Mouse (Mus musculus) left cerebral cortex, adult 8-10 months (tissue): Measurements from ENCODE around the gene 4833439L19Rik. TPM values are rescaled to one million over a fixed set of nuclear protein-coding genes. Genes with fewer than 3 reads are reported as not detected.
A peak's percentile ranks its signal among the peaks of the same experiment; 100 is the strongest.
"Not testable (repeated sequence)": the region's sequence is repeated elsewhere in the genome, so short reads cannot be mapped to it uniquely, and the experiment has no call there.

Source experiments
- DNase-seq, 2 experiments: peaks; one replicate each; pipeline ENCODE4 v3.0.0; 2022; ENCODE audit warnings: low spot score in 2 of 2
- total RNA-seq, 4 experiments: library from RNA; stranded (reverse); gene quantifications; 2 replicates each; pipeline ENCODE4 v1.2.4; 2022

The 4833439L19Rik gene
- total RNA-seq: 100 to 1,000 TPM; 122 to 141 (median 126) TPM

GRCm38 (mm10) chr13:54565201-54565581 is at the start of gene 4833439L19Rik:
4833439L19Rik (minus strand) TSS chr13:54565435.
- peak; percentile 86 to 89 for DNase-seq

DNA sequence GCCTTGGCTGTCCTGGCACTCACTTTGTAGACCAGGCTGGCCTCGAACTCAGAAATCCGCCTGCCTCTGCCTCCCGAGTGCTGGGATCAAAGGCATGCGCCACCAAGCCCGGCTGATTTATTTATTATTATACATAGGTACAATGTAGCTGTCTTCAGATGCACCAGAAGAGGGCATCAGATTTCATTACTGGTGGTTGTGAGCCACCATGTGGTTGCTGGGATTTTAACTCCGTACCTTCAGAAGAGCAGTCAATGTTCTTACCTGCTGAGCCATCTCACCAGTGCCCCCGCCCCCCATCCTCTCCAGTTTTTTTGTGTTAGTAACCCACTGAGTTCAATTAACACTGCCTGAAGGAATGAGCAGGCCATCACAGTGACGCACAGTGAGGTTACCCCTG is 47.9 kb upstream of the 4833439L19Rik start:
- not testable (repeated sequence) for DNase-seq

DNA sequence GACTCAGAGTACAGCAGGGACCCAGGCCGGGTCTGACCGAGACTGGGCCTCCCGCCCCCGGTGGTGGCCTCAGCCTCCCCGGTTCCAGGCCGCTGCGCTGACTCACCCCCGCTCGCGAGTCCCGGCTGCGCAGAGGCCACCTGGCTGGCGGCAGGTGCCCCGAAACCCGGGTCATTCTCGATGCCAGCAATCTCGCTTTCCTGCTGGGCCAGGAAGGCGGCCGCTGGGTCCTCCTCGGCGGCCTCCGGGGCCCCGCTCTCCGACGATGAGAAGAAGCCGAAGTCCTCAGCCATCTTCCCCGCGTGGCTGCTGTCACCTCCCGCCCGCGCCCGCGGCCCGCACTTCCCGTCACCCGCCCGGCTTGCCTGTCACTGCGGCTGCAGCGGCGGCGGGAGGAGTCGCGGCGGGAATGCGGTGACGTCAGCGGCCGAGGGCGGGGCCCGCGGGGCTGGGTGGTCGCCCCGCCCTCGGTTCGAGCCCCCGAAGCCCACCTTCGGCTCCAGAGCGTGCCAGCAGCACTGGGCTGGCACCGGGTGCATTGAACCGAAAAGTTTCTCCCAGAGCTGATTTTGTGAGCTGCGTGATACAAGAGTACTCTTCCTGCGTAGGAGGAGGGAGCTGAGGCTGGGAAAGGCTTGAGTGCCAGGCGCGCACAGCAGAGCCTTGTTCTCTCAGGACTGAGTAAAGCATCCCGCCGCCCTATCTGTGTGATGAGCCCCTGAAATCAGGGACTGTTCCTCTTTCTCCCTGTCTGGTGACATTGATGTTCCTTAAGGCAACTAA is 45.9 kb upstream of the 4833439L19Rik start, which contains the start of gene Cltb:
Gene Cltb, minus strand, starts transcription at position 373 of the 783 bp plus-strand sequence.
- peak; percentile 86 to 91 for DNase-seq

DNA sequence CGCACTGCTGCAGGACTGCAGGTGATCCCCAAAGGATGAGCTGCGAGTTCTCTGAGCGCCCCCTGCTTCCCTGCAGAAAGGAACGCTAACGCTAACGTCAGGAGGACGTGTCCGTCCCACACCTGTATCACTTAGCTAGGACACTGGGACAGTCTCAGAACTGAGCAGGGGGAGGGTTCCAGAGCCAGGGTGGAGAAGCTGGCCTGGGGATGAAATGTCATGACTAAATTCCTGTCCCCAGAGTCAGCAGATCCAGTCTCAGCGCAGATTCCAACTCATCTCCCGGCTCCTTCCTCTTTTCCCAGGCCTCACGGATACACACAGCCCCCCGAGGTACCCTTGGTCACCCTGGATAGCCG is 45.4 kb upstream of the 4833439L19Rik start:
- DNase-seq: peak in 1 of 2 experiments; percentile 22

- no peak for DNase-seq
Observed at GRCm38 (mm10) chr13:54609301-54609700, 44.1 kb upstream of the 4833439L19Rik start.

GRCm38 (mm10) chr13:54608666-54609065 is 43.4 kb upstream of the 4833439L19Rik start:
- no peak for DNase-seq

DNA sequence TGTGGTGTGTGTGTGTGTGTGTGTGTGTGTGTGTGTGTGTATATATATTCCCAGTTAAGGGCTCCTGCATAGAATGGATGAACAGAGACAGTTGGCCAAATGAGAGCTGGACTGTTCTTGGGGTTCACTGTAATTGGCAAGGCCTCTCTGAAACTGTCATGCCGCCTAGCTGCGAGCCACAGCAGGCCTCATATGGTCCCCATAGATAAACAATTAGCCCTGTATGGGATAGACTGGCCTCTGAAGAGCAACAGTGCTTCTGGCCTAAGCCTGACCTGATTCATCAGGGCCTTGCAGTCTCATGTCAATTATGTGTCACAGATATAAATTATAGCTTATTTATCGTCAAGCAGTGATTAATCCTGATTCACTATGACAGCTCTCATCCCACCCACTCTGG is 42.8 kb upstream of the 4833439L19Rik start:
- DNase-seq: no peak

DNA sequence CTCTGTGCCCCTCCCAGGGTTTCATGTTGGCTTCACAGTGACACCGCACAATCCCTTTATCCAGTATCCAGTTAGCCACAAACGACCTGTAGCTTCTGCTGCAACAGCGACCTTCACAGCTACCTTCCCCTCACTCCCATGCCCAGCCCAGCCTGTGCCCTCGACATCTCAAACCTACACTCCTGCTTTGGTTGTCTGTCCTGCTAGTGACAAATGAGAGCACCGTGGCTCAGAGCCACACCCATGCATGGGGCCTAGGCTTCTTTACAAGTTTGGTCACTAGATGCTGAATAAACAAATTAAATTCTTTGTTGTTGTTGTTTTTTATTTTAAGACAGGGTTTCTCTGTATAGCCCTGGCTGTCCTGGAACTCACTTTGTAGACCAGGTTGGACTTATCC is 42.0 kb upstream of the 4833439L19Rik start:
- no peak for DNase-seq

DNA sequence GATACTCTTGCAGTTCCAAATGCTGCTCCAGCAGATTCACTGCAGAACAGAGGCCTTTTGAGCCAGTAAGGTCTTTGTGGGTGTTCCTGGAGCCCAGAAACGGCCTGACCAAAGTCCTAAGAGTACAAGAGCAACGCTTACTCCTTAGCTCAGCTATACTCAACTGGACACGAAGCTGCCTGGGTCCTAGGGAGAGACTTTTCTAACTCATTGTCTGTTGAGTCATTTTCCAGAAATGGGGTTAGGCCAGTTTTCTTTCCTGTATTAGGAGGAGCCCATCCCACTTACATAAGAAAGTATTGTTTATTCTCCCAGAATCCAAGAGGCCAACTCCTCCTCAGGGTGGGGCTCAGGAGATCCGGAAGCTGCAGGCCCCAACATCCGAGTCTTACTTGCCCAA is 40.2 kb upstream of the 4833439L19Rik start:
- DNase-seq: no peak

DNA sequence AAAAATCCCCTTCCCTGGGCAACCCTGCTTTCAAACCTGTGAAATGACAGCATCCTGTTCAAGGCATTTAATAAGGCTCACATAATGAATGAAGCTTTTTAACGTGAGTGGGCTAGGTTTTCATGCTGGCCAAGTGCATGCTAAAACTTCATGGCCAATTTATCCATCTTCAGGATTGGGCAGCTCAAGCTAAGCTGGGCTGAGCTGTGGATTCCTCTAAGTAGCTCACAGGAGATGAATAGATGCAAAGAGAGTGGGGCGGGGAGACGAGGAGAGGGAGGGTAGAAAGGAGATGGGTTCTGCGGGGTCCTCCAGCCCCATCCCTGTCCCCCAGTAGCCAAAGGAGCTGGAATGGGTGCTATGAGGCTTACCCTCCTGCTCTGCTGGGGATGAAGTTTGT is 39.0 kb upstream of the 4833439L19Rik start:
- DNase-seq: no peak

GRCm38 (mm10) chr13:54603501-54603900 is 38.3 kb upstream of the 4833439L19Rik start:
- DNase-seq: no peak

- DNase-seq: no peak
Observed at GRCm38 (mm10) chr13:54602639-54603111, 37.4 kb upstream of the 4833439L19Rik start.

DNA sequence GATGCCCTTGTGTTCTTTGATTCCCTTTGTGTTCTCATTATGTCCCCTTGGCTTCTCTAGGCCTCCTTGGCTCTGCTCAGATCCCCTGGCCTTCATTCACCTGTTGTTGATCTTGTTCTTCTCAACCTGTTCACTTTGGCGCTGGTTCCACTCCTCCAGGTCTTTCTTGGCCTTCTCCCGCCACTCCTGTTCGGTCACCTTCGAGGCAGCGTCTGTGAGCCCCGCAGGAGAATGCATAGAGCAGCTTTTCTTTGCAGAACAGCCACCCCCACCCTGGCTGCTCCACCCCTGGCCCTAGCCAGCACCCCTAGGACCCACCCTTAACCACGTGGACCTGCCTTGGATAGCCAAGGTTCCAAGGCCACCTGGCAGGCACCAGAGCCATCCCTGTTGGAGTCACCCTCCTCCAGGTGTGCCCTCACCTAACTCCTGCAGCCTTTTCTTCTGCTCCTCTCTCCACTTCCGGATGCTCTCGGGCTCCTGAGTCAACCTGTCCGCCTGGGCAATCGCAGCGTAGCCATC is 33.4 kb upstream of the 4833439L19Rik start:
- DNase-seq: no peak

DNA sequence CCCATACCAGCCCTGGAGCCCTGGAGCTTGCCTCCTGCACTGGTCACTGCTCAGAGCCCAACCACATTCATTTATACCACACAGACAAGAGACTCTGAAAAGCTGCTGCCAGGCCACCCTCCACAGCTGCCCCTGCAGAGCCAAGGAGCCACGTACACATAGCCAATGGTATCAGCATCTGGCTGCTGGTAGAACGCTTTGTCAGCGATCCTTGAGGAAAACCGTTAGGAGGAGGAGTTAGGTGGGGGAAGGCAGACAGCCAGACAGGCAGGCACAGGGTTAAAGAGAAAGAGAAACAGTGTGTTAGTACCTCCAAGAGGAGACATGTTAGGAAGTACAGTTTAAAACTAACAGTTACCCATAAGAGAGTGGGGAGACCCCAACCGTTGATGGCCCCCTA is 31.6 kb upstream of the 4833439L19Rik start:
- DNase-seq: no peak

DNA sequence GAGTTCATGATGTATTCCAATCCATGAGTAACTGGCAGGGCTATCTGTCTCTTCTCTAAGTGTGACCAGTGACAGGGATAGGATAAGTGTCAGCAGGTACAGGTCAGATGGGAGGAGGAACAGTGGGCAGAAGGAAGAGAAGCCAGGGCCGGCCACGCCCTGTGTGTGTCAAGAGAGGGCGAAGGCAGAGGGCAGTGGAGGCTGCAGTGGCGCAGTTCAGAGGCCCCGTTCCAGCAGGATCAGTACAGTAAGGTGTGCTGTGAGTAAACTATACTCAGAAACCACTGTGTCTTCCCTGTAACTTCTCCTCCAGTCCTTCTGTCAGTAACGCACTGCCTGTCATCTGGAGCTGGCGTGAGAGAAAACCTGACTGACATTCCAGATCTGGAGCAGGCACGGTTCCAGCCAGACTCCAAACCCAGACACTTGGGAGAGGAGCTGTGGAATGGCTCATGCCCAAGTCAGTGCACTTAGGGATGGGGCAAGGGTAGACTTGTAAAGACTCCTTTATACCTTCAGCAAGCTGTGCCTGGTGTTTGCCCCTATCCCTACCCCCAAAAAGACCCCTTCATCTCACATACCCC is 31.0 kb upstream of the 4833439L19Rik start:
- DNase-seq: no peak

GRCm38 (mm10) chr13:54593617-54594016 is 28.4 kb upstream of the 4833439L19Rik start:
- DNase-seq: no peak

DNA sequence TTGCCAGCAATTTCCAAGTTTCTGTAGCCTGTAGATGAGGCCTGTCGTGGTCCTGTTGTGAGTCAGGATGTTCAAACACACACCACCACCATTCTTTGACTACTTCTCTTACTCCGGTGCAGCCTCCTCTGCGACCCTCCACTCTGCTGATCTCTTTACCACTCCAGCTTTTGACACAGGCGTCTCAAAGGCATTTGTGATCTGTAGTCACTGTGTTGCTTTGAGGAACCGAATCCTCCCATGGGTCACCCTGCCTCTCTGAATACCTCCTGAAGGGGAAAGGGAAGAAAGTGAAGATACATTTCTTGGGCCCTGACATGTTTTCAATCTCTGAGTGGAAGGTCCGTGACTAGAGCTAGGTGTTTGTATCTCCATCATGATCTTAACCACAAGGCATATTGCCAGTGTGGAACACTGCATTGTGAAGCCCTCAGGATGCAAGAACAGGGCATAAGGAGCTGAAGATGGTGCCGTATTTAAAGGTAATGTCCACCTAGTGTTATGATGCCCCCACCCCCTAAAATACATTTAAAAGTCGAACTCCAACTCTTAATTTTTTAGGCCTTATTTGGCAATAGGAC is 26.6 kb upstream of the 4833439L19Rik start:
- DNase-seq: no peak

DNA sequence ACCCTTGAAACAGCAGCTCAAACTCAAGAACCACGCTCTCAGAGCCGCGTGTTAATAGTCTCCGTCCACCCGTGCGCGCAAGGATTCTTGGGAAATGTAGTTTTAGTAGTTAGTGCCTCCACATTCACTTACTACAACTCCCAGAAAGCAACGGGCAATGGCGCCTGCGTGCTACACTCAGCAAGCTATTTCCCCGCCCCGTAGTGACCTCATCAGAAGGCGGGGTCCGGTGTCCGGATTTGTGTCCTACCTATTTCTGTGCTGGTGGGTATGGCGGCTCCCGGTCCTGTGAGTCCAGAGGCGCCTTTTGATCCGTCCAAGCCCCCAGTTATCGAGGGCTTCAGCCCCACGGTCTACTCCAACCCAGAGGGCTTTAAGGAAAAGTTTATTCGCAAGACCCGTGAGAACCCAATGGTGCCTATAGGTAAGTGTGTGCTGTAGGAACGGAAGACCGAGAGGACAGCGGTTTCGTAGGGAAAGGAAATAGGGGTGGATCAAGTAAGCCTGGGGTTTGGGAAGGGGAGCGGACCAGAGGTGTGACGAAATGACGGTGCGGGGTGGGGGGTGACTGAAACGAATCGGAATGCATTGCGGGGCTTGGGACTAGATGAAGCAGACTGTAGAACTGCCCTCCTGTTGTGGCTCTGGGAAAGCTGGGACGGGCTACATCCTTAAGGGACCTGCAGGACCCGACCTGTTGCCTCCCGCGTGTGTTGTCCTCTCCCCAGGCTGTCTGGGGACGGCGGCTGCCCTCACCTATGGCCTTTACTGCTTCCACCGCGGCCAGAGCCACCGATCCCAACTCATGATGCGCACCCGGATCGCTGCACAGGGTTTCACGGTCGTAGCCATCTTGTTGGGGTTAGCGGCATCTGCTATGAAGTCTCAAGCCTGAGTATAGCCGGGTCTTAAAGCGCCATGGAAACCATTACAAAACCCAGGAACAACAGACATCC is 25.0 kb upstream of the 4833439L19Rik start, which contains the start of the genes Nop16 and Higd2a:
Gene Nop16, minus strand, starts transcription at position 95 of the 956 bp plus-strand sequence.
Gene Higd2a, plus strand, starts transcription at position 212 of the 956 bp plus-strand sequence.
- peak; percentile 90 to 98 for DNase-seq

- DNase-seq: no peak
Observed at GRCm38 (mm10) chr13:54589414-54589995, 24.3 kb upstream of the 4833439L19Rik start.

GRCm38 (mm10) chr13:54585831-54586230 is 20.6 kb upstream of the 4833439L19Rik start:
- DNase-seq: no peak
